ENCODE assay signal across 23 mouse cellular contexts in the genomic region with DNA sequence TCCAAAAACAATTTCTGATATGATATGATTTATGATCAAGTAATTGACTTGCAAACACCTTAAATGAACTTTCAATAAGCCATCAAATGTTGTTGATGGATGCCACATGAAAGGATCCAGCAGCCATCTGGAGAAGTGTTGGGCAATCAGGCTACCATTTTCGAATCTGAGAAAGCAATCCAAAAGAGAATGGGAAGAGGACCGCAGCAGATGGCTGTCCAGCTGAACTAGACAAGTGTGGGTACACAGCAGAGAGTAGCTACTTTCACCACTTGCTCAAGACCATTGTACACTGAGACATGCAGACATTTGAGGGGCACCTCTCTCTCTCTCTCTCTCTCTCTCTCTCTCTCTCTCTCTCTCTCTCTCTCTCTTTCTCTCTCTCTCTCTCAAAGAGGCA.
DNase-seq lines count a peak whose midpoint lies in the region; ATAC-seq and TF ChIP-seq lines count a peak whose summit lies in the region.
"Had no signal": no experiment of that assay in that cellular context is flagged by ENCODE, and none has a peak within 500 bp of the region (broad histone marks: within the 10 kb centered on the region; RNA-seq: fewer than 3 reads in every experiment).

No protein-coding gene starts in this region.

- no peaks in the 10 kb centered on the region for H3K36me3 ChIP-seq in forebrain, embryonic 14.5 days (ENCODE audit: control insufficient read depth, insufficient read depth, low read length)
- H3K36me3 ChIP-seq in forebrain, embryonic 11.5 days (ENCODE audit: control insufficient read depth, insufficient read depth, low read length), result no peaks in the 10 kb centered on the region
- H3K36me3 ChIP-seq: embryonic facial prominence, embryonic 13.5 days; G1E; heart, embryonic 15.5 days; hindbrain, embryonic 13.5 days had no signal

- H3K4me3 ChIP-seq in forebrain, embryonic 14.5 days (ENCODE audit: low read depth, low read length), result no peak overlapping the region
- H3K4me3 ChIP-seq in forebrain, embryonic 11.5 days (ENCODE audit: low read depth, low read length), result no peak overlapping the region
- H3K4me3 ChIP-seq in layer of hippocampus, adult 2 months, result no peak overlapping the region
- H3K4me3 ChIP-seq: embryonic facial prominence, embryonic 13.5 days; heart, adult 2 months; heart, embryonic 15.5 days; hindbrain, embryonic 13.5 days had no signal

- DNase-seq in forebrain, embryonic 14.5 days (ENCODE audit: low spot score), result peak; percentile 16
- no peak for DNase-seq in forebrain, embryonic 11.5 days (ENCODE audit: low spot score)
- peak; percentile 56 for DNase-seq in layer of hippocampus, adult 11-12 months (ENCODE audit: low spot score)
- DNase-seq in layer of hippocampus, postnatal 25 days (ENCODE audit: extremely low spot score in 1 of 2, low spot score in 1 of 2), result no peak
- peak; percentile 52 to 56 for DNase-seq in layer of hippocampus, adult 2 months (ENCODE audit: low spot score in 2 of 2)
- DNase-seq in layer of hippocampus, postnatal 36 days, result peak; percentile 45 to 56
- DNase-seq in gastrocnemius, adult 18-20 months (ENCODE audit: low spot score), result no peak
- DNase-seq in adrenal gland, postnatal 4 days (ENCODE audit: low spot score in 2 of 2), result no peak
- DNase-seq: adrenal gland, adult 8-10 months; adrenal gland, postnatal 36 days; B cell, adult 2 months; cerebellum, adult 18-20 months; cerebellum, adult 9-11 months; cerebellum, postnatal 36 days; gastrocnemius, postnatal 14 days; heart, adult 2 months; heart, postnatal 14 days had no signal

- 80% methylated on average over 2 of the region's 2 CpGs for WGBS in forebrain, embryonic 14.5 days
- 87% methylated on average over 2 of the region's 2 CpGs for WGBS in forebrain, embryonic 11.5 days

- TF ChIP-seq CTCF in layer of hippocampus, adult 2 months (conservative IDR thresholded peaks at IDR 0.05), result no peak

- no peak overlapping the region for H3K9ac ChIP-seq in forebrain, embryonic 14.5 days (ENCODE audit: low read length)
- no peak overlapping the region for H3K9ac ChIP-seq in forebrain, embryonic 11.5 days (ENCODE audit: low read length)
- H3K9ac ChIP-seq: embryonic facial prominence, embryonic 13.5 days; heart, embryonic 15.5 days; hindbrain, embryonic 13.5 days had no signal

- H3K9me3 ChIP-seq in forebrain, embryonic 14.5 days (replicated peaks; ENCODE audit: control insufficient read depth, low read length), result no peaks in the 10 kb centered on the region
- no peaks in the 10 kb centered on the region for H3K9me3 ChIP-seq in forebrain, embryonic 11.5 days (ENCODE audit: control insufficient read depth, low read length)
- H3K9me3 ChIP-seq: embryonic facial prominence, embryonic 13.5 days; heart, embryonic 15.5 days; hindbrain, embryonic 13.5 days had no signal

- no peak for ATAC-seq in forebrain, embryonic 14.5 days
- no peak for ATAC-seq in forebrain, embryonic 11.5 days (replicated peaks; ENCODE audit: low FRiP score)
- ATAC-seq: CD4-positive, CD25-positive, alpha-beta regulatory T cell, adult 4 months had no signal

- no peak overlapping the region for H3K4me2 ChIP-seq in forebrain, embryonic 14.5 days (ENCODE audit: low read length)
- H3K4me2 ChIP-seq in forebrain, embryonic 11.5 days (ENCODE audit: low read depth, low read length, severe bottlenecking), result no peak overlapping the region
- H3K4me2 ChIP-seq: embryonic facial prominence, embryonic 13.5 days; heart, embryonic 11.5 days; heart, embryonic 15.5 days; hindbrain, embryonic 13.5 days had no signal

- H3K4me1 ChIP-seq in forebrain, embryonic 14.5 days (ENCODE audit: control insufficient read depth, insufficient read depth, low read length), result no peaks in the 10 kb centered on the region
- H3K4me1 ChIP-seq in forebrain, embryonic 11.5 days (replicated peaks; ENCODE audit: control insufficient read depth, insufficient read depth, low read length), result no peaks in the 10 kb centered on the region
- H3K4me1 ChIP-seq: embryonic facial prominence, embryonic 13.5 days; heart, embryonic 15.5 days had no signal

- no peaks in the 10 kb centered on the region for H3K27me3 ChIP-seq in forebrain, embryonic 14.5 days (replicated peaks; ENCODE audit: control insufficient read depth, insufficient read depth, low read length)
- H3K27me3 ChIP-seq in forebrain, embryonic 11.5 days (ENCODE audit: control insufficient read depth, insufficient read depth, low read length), result no peaks in the 10 kb centered on the region
- H3K27me3 ChIP-seq: embryonic facial prominence, embryonic 13.5 days; heart, embryonic 15.5 days; hindbrain, embryonic 13.5 days had no signal

- H3K27ac ChIP-seq in forebrain, embryonic 14.5 days (ENCODE audit: low read depth, low read length), result no peak overlapping the region
- no peak overlapping the region for H3K27ac ChIP-seq in forebrain, embryonic 11.5 days (ENCODE audit: low read depth, low read length)
- H3K27ac ChIP-seq in layer of hippocampus, adult 2 months, result peak overlapping the region; percentile 65
- H3K27ac ChIP-seq: embryonic facial prominence, embryonic 13.5 days; heart, adult 2 months; heart, embryonic 15.5 days; hindbrain, embryonic 13.5 days had no signal

Comparison
In these comparisons a context has a peak if more than half of its experiments do, and no peak if none do; other contexts are left out.
1. DNase-seq: peak in forebrain, embryonic 14.5 days (single experiment), layer of hippocampus, adult 11-12 months (single experiment), layer of hippocampus, adult 2 months (2 of 2) and layer of hippocampus, postnatal 36 days (2 of 2); none in forebrain, embryonic 11.5 days (single experiment), layer of hippocampus, postnatal 25 days (0 of 2), gastrocnemius, adult 18-20 months (single experiment) and adrenal gland, postnatal 4 days (0 of 2).